Mouse (Mus musculus): Measurements from ENCODE around the gene Pigu. TPM values are rescaled to one million over a fixed set of nuclear protein-coding genes. Genes with fewer than 3 reads are reported as not detected.

The Pigu gene
- 46.9 and 47.6 TPM in 2 replicates for polyA plus RNA-seq (2016; fragmentation: Nextera tagmentation; extraction: Ambion mirVana)

DNA sequence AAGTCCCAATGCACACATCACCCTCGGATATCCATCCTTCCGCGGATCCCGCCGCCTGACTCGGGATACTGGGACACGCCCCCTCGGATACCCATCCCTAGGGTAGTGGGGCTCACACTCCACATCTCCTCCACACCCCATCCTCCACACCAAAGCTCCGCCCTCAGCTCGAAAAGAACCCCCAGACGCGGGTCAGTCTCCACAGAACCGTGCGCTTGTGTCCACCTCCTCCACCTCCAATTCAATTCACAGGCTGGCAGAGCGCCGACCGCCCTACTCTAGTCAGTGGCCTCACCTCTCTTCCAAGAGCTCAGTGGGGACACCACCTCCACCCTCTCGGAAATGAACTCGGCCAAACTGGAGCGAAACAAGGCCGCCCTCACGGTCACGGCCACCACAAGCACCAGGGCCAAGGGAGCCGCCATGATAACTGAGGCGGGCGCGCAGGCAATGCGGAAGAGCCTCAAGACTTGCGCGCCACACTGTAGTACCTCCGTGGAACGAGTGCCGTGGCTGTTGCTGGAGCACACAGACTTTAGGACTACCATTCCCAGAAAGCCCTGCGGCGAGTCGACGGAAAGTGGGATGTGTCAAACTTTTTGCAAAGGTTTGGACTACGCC lies at the start of gene Pigu:
Gene Pigu (minus strand): TSS at position 460 of the 621 bp plus-strand sequence.
- peak within 1 kb of the TSS; percentile 88 for H3K4me2 ChIP-seq
- no peaks in the 10 kb centered on the region for H3K9me3 ChIP-seq
- H3K9ac ChIP-seq, result peak within 1 kb of the TSS; percentile 71
- under 1% methylated on average over 38 of the region's 38 CpGs for WGBS
- H3K4me1 ChIP-seq, result peaks cover 12% of the 10 kb centered on the region
- peak within 1 kb of the TSS; percentile 63 for H3K27ac ChIP-seq
- H3K36me3 ChIP-seq (replicated peaks), result no peaks in the 10 kb centered on the region
- H3K4me3 ChIP-seq (replicated peaks), result peak within 1 kb of the TSS; percentile 85
- ATAC-seq (ENCODE audit: low FRiP score), result peak; percentile 99
- no peaks in the 10 kb centered on the region for H3K27me3 ChIP-seq

DNA sequence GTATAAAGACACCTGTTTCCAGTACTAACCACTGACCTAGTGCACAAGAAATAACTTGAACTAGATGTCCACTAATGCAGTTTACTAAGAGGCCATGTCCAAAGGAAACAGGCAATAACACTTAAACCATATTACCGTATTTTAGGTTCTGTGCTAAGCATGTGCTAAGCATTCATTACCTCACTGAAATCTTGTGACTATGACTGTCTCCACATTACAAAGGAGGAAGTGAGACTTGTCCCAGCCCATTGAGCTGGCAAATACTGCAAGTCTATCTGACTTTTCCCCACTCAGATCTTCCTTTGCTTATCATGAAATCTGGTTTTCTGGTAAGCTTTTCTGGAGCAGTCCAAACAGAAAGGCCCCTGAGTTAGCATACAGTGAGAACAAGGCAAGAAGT lies 47.4 kb upstream of the Pigu start:
- no peak overlapping the region for H3K27ac ChIP-seq
- ATAC-seq (ENCODE audit: low FRiP score), result no peak
- H3K4me2 ChIP-seq, result no peak overlapping the region
- no peak overlapping the region for H3K4me3 ChIP-seq (replicated peaks)
- whole genome bisulfite sequencing, result 100% methylated on average over 1 of the region's 1 CpGs
- no peaks in the 10 kb centered on the region for H3K4me1 ChIP-seq
- no peaks in the 10 kb centered on the region for H3K27me3 ChIP-seq
- H3K36me3 ChIP-seq (replicated peaks), result peaks cover 55% of the 10 kb centered on the region
- H3K9ac ChIP-seq, result no peak overlapping the region
- no peaks in the 10 kb centered on the region for H3K9me3 ChIP-seq

DNA sequence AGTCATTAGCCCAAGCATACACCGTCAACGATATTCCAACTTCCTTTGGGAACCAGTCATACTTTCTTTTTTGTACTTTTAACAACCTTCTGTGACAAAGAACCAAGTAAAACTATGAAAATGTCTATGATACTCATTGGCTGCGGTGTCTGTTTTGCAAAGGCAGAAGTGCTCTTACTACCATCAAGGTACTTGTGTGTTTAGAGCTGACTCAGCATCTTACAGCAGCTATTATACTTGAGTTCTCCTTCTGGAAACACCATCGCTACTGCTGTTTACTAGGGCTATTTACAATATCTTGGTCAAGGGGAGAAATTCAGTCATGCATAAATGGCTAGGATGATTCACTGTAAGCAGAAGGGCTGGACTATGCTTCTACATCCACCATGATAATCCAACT lies 44.7 kb upstream of the Pigu start:
- Histone ChIP-seq H3K36me3 (replicated peaks) (peaks cover 50% of the 10 kb centered on the region), H3K27ac (no peak overlapping the region), H3K4me3 (replicated peaks) (no peak overlapping the region), H3K9ac (no peak overlapping the region), H3K27me3 (no peaks in the 10 kb centered on the region), H3K4me1 (no peaks in the 10 kb centered on the region), H3K4me2 (no peak overlapping the region), H3K9me3 (no peaks in the 10 kb centered on the region)
- 99% methylated on average over 4 of the region's 4 CpGs for WGBS
- no peak for ATAC-seq (ENCODE audit: low FRiP score)

DNA sequence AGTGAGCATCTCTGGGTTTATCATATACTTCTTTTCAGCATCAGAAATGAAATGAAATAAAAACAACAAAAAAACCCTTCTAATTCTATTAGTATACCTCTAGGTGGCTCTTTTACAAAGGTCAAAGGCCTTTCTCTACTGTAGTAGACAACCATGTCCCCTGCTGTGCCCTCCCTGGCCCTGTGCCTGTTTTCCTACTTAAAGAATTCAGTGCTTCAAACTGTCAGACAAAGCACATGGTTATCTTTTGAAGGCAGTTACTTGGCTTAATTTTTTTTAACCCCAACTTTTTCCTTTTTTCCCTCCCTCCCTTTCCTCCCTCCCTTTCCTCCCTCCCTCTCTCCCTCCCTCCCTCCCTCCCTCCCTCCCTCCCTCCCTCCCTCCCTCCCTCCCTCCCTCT lies 43.0 kb upstream of the Pigu start:
- Histone ChIP-seq H3K9ac (no peak overlapping the region), H3K4me2 (no peak overlapping the region), H3K27ac (no peak overlapping the region), H3K27me3 (no peaks in the 10 kb centered on the region), H3K9me3 (no peaks in the 10 kb centered on the region), H3K4me3 (replicated peaks) (no peak overlapping the region), H3K4me1 (no peaks in the 10 kb centered on the region), H3K36me3 (replicated peaks) (peaks cover 38% of the 10 kb centered on the region)
- ATAC-seq (ENCODE audit: low FRiP score), result no peak

DNA sequence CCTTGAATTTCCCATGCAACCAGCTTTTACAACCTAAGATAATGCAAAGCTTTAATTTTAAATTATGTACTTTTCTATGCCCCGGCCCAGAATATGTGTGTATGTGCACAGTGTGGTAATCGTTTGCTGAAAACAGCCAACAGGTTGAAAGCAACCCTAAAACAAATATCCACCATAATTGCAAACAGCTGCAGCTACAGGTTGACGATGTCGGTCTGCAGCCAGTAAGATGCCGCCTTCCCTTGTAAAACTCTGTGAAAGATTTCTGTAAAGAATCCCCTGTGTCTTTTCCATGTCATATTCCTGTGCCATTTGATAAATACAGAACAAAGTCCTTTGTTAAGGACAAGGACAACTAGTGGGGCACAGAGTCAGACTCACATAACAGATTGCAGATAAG lies 37.4 kb upstream of the Pigu start:
- no peak overlapping the region for H3K4me3 ChIP-seq (replicated peaks)
- no peaks in the 10 kb centered on the region for H3K4me1 ChIP-seq
- ATAC-seq (ENCODE audit: low FRiP score), result no peak
- peaks cover 38% of the 10 kb centered on the region for H3K36me3 ChIP-seq (replicated peaks)
- H3K27ac ChIP-seq, result no peak overlapping the region
- H3K27me3 ChIP-seq, result no peaks in the 10 kb centered on the region
- WGBS, result 88% methylated on average over 5 of the region's 5 CpGs
- H3K9me3 ChIP-seq, result no peaks in the 10 kb centered on the region
- H3K9ac ChIP-seq, result no peak overlapping the region
- no peak overlapping the region for H3K4me2 ChIP-seq

DNA sequence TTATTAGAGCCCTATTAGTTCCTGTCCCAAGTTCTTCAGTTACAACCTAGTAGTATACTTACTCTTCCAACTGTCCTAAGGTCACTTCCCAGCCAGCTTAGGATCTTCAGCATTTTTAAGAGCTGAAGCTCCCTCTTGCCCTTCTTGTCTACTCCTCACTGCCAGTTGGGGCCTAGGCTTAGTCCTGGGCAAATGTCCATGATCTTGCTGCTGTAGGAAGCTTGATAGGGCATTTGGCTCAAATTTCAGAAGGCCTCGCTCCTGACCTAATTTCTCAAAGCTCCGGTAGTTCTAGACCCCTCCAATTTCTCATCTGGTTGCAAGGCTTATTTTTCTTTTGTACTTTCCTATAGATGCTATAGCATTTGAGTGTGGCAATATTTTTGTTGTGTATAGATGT lies 31.3 kb upstream of the Pigu start:
- H3K36me3 ChIP-seq (replicated peaks), result peaks cover 48% of the 10 kb centered on the region

DNA sequence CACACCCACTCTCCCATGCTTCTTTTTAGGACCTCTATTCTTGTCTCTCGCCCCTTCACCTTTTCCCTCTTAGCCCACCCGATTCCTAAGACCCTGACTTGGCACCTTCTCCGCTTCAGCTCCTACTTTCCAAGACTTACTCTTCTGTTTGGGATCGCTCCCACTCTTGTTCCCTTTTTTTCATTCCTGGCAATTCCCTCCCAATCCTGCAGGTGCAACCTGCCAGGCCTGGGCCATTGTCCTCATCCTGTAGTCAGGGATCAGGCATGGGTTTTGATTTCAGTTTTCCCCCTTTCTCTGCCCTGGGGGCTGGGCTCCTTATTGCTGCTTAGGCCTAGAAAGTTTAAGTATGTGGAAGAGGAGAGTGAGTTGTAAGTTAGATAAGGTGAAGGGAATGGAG lies 29.8 kb upstream of the Pigu start:
- Histone ChIP-seq H3K9me3 (no peaks in the 10 kb centered on the region), H3K4me2 (no peak overlapping the region), H3K4me3 (replicated peaks) (no peak overlapping the region), H3K4me1 (peaks cover 40% of the 10 kb centered on the region), H3K9ac (peak overlapping the region; percentile 45; the same call in 1 of the 2 replicates), H3K27me3 (no peaks in the 10 kb centered on the region), H3K36me3 (replicated peaks) (peaks cover 48% of the 10 kb centered on the region), H3K27ac (no peak overlapping the region)
- WGBS, result 53% methylated on average over 4 of the region's 4 CpGs
- ATAC-seq (ENCODE audit: low FRiP score), result no peak

More for the DNA sequence above, 31.3 kb upstream of the Pigu start:
- Histone ChIP-seq H3K9me3 (no peaks in the 10 kb centered on the region), H3K4me3 (replicated peaks) (no peak overlapping the region), H3K27ac (no peak overlapping the region), H3K27me3 (no peaks in the 10 kb centered on the region), H3K4me1 (peaks cover 26% of the 10 kb centered on the region), H3K4me2 (no peak overlapping the region), H3K9ac (no peak overlapping the region)
- 97% methylated on average over 2 of the region's 2 CpGs for WGBS
- ATAC-seq (ENCODE audit: low FRiP score), result no peak

DNA sequence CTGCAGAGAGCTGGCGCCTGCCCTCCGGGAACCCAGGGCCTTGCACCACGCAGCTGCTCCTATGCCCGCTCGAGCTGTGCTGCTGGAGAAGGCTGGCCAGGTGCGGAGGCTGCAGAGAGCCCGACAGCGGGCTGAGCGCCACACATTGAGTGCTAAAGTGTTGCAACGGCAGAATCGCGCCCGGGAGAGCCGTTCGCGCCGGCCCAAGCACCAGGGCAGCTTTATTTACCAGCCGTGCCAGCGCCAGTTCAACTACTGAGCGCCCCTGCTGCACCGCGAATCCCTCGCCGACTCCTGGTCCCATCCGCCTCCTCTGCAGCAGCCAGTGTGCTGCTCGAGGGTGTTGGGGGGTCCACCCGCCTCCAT lies 29.3 kb upstream of the Pigu start:
- Histone ChIP-seq H3K4me3 (replicated peaks) (peak overlapping the region; percentile 8; the same call in 1 of the 2 replicates), H3K27ac (no peak overlapping the region), H3K4me2 (peak overlapping the region; percentile 37)

DNA sequence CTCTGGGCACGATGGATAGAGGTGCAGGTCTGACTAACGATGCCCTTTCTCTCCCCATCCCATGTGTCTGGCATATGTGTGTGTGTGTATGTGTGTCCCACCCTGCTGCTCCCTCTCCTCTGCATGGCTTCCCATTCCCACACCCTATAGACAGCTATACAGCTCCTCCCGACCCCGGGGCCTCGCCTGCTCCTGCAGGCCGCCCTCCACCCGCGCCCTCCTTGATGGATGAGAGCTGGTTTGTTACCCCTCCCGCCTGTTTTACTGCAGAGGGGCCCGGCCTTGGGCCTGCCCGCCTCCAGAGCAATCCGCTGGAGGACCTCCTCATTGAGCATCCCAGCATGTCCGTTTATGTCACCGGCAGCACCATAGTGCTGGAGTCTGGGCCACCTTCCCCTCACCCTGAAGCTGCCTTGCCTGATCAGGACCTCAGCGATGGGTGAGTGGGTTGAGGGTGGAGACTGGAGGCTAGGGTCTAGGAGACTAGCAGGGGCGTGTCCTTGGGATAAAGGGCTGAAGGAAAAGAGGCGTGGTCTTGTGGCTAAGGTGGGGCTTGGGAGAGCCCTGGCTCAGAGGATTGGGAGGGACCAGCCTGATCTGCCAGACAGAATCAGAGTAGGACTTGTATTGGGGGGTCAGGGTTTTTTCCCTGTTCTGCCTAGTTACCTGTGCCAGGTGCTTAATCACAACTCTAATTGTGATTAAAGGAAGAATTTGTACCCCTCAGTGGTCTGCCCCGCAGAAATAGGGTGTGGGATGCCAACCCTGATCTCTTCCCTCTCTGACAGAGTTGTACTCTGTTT lies 28.7 kb upstream of the Pigu start:
- Histone ChIP-seq H3K4me1 (peaks cover 41% of the 10 kb centered on the region), H3K4me2 (peak overlapping the region; percentile 37), H3K27ac (no peak overlapping the region), H3K4me3 (replicated peaks) (peak overlapping the region; percentile 8; the same call in 1 of the 2 replicates), H3K9ac (peak overlapping the region; percentile 45), H3K9me3 (no peaks in the 10 kb centered on the region), H3K36me3 (replicated peaks) (peaks cover 42% of the 10 kb centered on the region), H3K27me3 (peaks cover under 1% of the 10 kb centered on the region; the same call in 1 of the 2 replicates)
- 43% methylated on average over 18 of the region's 18 CpGs for WGBS
- ATAC-seq (ENCODE audit: low FRiP score), result no peak

More for the DNA sequence above, 29.3 kb upstream of the Pigu start:
- WGBS, result 9% methylated on average over 27 of the region's 27 CpGs
- ATAC-seq (ENCODE audit: low FRiP score), result no peak
- H3K4me1 ChIP-seq, result peaks cover 40% of the 10 kb centered on the region
- H3K27me3 ChIP-seq, result no peaks in the 10 kb centered on the region
- H3K36me3 ChIP-seq (replicated peaks), result peaks cover 48% of the 10 kb centered on the region
- no peaks in the 10 kb centered on the region for H3K9me3 ChIP-seq
- peak overlapping the region; percentile 45 for H3K9ac ChIP-seq

DNA sequence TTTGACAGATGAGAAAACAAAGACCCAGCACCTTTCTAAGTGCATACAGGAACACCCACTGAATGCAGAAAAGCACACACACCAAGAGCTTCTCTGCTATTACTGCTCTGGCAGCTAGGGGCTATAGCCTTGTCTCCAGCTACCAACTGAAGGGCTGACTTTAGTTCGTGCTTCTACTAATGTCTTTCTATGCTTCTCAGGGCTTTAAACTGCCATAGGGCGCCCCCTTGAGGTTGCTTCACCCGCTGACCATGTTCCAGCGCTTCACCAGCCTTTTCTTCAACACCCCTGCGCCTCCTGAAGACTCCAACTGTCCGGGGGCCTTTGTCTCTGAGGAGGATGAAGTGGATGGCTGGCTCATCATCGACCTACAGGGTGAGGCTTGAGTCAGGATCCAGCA lies 27.9 kb upstream of the Pigu start:
- peaks cover 35% of the 10 kb centered on the region for H3K36me3 ChIP-seq (replicated peaks)
- no peaks in the 10 kb centered on the region for H3K9me3 ChIP-seq
- ATAC-seq (ENCODE audit: low FRiP score), result no peak
- H3K4me2 ChIP-seq, result 0 out of 2 replicates have a peak overlapping the region, but pooled peaks have one; percentile 37
- no peak overlapping the region for H3K9ac ChIP-seq
- no peak overlapping the region for H3K4me3 ChIP-seq (replicated peaks)
- 19% methylated on average over 7 of the region's 7 CpGs for WGBS
- peaks cover 49% of the 10 kb centered on the region for H3K4me1 ChIP-seq
- no peak overlapping the region for H3K27ac ChIP-seq
- H3K27me3 ChIP-seq, result peaks cover 9% of the 10 kb centered on the region

DNA sequence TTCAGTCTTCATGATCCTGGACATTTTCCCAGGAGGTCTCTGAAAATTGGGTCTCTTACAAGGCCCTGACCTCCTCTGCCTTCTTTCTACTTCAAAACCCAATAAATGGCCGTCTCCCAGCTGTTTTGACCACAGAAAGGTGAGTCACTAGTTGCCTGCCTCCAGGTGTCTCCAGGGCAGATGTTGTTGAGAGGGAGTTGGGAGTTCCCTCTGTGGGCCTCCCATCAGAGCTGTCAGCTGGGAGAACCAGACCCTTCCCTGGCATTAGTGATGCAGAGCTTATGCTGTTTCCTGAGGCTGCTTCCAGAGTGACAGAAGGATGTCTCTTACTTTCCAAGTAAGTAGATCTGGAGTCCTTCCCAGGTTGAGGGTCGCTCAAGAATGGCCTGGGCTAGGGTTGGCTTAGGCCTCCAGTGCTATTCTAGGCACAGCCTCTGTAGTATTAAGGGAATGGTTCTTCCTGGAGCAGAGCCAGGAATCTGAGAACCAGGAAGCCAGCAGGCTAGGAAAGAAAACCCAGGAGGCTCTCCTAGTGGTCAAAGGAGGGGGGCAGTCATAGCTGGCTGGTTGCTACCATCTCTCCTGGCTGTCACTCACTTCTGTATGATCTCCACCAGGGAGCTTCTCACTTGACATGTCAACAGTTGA lies 25.7 kb upstream of the Pigu start:
- Histone ChIP-seq H3K4me3 (replicated peaks) (peak overlapping the region; percentile 82), H3K27me3 (peaks cover 21% of the 10 kb centered on the region), H3K27ac (no peak overlapping the region), H3K4me1 (peaks cover 51% of the 10 kb centered on the region), H3K4me2 (peak overlapping the region; percentile 78), H3K36me3 (replicated peaks) (peaks cover 16% of the 10 kb centered on the region), H3K9me3 (no peaks in the 10 kb centered on the region), H3K9ac (no peak overlapping the region; the same call in 1 of the 2 replicates)
- no peak for ATAC-seq (ENCODE audit: low FRiP score)
- 83% methylated on average over 2 of the region's 2 CpGs for WGBS

DNA sequence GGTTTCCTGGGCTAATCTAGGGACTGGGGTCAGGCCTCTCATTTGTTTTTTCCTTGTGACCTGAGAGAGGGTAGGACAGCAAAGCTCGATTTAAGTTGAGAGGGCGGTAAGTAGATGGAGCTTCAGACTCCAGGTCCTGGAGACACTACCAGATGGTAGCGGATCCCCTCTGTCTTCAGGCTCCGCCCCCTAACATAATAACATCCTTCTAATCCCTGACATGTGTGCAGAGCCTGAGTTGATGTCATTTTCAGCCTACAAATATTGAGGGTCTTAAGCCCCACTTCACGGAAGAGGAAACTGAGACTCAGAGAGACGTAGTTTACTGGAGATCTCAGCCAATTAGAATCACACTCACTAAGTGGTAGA lies 25.1 kb upstream of the Pigu start:
- H3K9ac ChIP-seq, result peak overlapping the region; percentile 90
- H3K27me3 ChIP-seq, result peaks cover 24% of the 10 kb centered on the region
- H3K9me3 ChIP-seq, result no peaks in the 10 kb centered on the region
- peaks cover 51% of the 10 kb centered on the region for H3K4me1 ChIP-seq
- WGBS, result 21% methylated on average over 6 of the region's 6 CpGs
- H3K36me3 ChIP-seq (replicated peaks), result peaks cover 10% of the 10 kb centered on the region
- peak; percentile 28; the same call in 1 of the 2 replicates for ATAC-seq (ENCODE audit: low FRiP score)
- H3K4me2 ChIP-seq, result peak overlapping the region; percentile 78
- H3K4me3 ChIP-seq (replicated peaks), result peak overlapping the region; percentile 82
- H3K27ac ChIP-seq, result peak overlapping the region; percentile 98

Measured in forebrain, embryonic 12.5 days (tissue).